9 mouse cellular contexts compared by ENCODE assay signal in the genomic region with DNA sequence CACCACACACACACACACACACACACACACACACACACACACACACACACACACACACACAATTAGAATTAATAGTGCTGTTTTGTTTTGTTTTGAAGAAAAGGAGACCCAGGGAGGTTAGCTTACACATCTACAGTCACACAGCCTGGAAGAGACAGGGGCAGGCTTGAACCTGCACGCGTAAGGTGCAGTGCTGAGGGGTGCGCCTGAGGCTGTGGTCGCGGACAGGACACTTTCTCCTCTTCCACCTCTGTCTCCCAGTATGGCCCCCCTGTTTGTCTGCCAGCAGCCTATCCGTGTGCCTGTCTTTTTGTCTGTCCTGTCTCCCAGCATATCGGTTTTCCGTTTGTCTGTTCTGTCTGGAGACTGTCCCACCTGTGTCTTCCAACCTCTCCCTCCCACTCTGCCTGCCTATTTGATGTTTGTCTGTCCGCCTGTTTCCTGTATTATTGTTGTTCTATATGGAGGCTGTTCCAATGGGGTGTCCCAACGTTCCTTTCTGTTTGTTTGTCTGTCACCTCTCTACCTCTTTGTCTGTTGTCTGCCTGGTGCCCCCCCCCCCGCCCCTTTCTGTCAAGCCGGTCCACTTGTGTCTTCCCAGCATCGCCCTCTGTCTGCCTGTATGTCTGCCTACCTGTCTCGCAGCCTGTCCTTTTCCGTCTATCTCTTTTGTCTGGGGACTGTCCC. TPM values are rescaled to one million over a fixed set of nuclear protein-coding genes. Genes with fewer than 3 reads are reported as not detected.
DNase-seq lines count a peak whose midpoint lies in the region; ATAC-seq and TF ChIP-seq lines count a peak whose summit lies in the region.
"Had no signal": no experiment of that assay in that cellular context is flagged by ENCODE, and none has a peak within 500 bp of the region (broad histone marks: within the 10 kb centered on the region; RNA-seq: fewer than 3 reads in every experiment).

No protein-coding gene starts in this region.

- H3K27me3 ChIP-seq in heart, embryonic 12.5 days (replicated peaks) = no peaks in the 10 kb centered on the region
- no peaks in the 10 kb centered on the region for H3K27me3 ChIP-seq in heart, embryonic 16.5 days (ENCODE audit: control insufficient read depth, insufficient read depth, low read length)
- H3K27me3 ChIP-seq in midbrain, embryonic 10.5 days (ENCODE audit: low read depth, poor library complexity, severe bottlenecking) = no peaks in the 10 kb centered on the region

- intact Hi-C loops in heart, postnatal 10 days (cut with DNase I) = loop anchor here (1.0 kb wide), 1 partner anchor 23 kb away; no protein-coding TSS in a partner anchor

- H3K9me3 ChIP-seq in heart, embryonic 12.5 days (replicated peaks) = peaks cover 5% of the 10 kb centered on the region
- no peaks in the 10 kb centered on the region for H3K9me3 ChIP-seq in ES-E14 (ENCODE audit: control insufficient read depth, insufficient read depth, low read depth, low read length)
- peaks cover 3% of the 10 kb centered on the region; the same call in 1 of the 2 replicates for H3K9me3 ChIP-seq in heart, embryonic 16.5 days (replicated peaks; ENCODE audit: control insufficient read depth, low read length)
- H3K9me3 ChIP-seq in midbrain, embryonic 10.5 days (replicated peaks) = peaks cover 6% of the 10 kb centered on the region; the same call in 1 of the 2 replicates

- WGBS in heart, embryonic 12.5 days = 28% methylated on average over 15 of the region's 15 CpGs
- 27% methylated on average over 15 of the region's 15 CpGs for WGBS in heart, embryonic 16.5 days
- 36% methylated on average over 15 of the region's 15 CpGs for WGBS in midbrain, embryonic 10.5 days

- peaks cover 33% of the 10 kb centered on the region for H3K4me1 ChIP-seq in heart, embryonic 12.5 days (replicated peaks)
- peaks cover 2 to 13% of the 10 kb centered on the region in 2 experiments; a peak in 3 of 4 replicates for H3K4me1 ChIP-seq in ES-E14 (ENCODE audit: control insufficient read depth in 2 of 2, insufficient read depth in 2 of 2, low read length in 2 of 2, poor library complexity in 1 of 2)
- peaks cover 18% of the 10 kb centered on the region; the same call in 1 of the 2 replicates for H3K4me1 ChIP-seq in heart, embryonic 16.5 days (ENCODE audit: control insufficient read depth, insufficient read depth, low read length)
- H3K4me1 ChIP-seq in midbrain, embryonic 10.5 days = peaks cover 57% of the 10 kb centered on the region

- H3K36me3 ChIP-seq in heart, embryonic 12.5 days = no peaks in the 10 kb centered on the region
- no peaks in the 10 kb centered on the region for H3K36me3 ChIP-seq in ES-E14 (ENCODE audit: control insufficient read depth, insufficient read depth, low read length, poor library complexity, severe bottlenecking)
- H3K36me3 ChIP-seq in heart, embryonic 16.5 days (ENCODE audit: control insufficient read depth, insufficient read depth) = no peaks in the 10 kb centered on the region
- H3K36me3 ChIP-seq in midbrain, embryonic 10.5 days = peaks cover 10% of the 10 kb centered on the region; the same call in 1 of the 2 replicates

- H3K4me2 ChIP-seq in heart, embryonic 12.5 days = peak overlapping the region; percentile 84
- H3K4me2 ChIP-seq in heart, embryonic 16.5 days (ENCODE audit: low read depth, low read length) = peak overlapping the region; percentile 83

- H3K27ac ChIP-seq in heart, embryonic 12.5 days (ENCODE audit: poor library complexity, severe bottlenecking) = no peak overlapping the region
- H3K27ac ChIP-seq in ES-E14 (ENCODE audit: insufficient read depth, low read depth, low read length, poor library complexity, severe bottlenecking) = no peak overlapping the region
- H3K27ac ChIP-seq in heart, embryonic 16.5 days (ENCODE audit: low read length) = no peak overlapping the region
- H3K27ac ChIP-seq in midbrain, embryonic 10.5 days (replicated peaks) = peak overlapping the region; percentile 87

- H3K9ac ChIP-seq in heart, embryonic 12.5 days = peak overlapping the region; percentile 91; the same call in 1 of the 2 replicates
- H3K9ac ChIP-seq in ES-E14 (ENCODE audit: insufficient read depth, low read depth, low read length, poor library complexity, severe bottlenecking) = no peak overlapping the region
- no peak overlapping the region; the same call in 1 of the 2 replicates for H3K9ac ChIP-seq in heart, embryonic 16.5 days (ENCODE audit: low read length)

- in situ Hi-C loops in ES-E14 (cut with MboI; ENCODE audit: low sequenced_read_pairs in 2 of 2, unreplicated experiment in 2 of 2) = no loop called here

- peak overlapping the region; percentile 88 for H3K4me3 ChIP-seq in heart, embryonic 12.5 days
- H3K4me3 ChIP-seq in ES-E14 (ENCODE audit: insufficient read depth in 1 of 2, low read depth in 1 of 2, low read length in 2 of 2, poor library complexity in 1 of 2, severe bottlenecking in 1 of 2) = peak overlapping the region; percentile 93 to 94
- peak overlapping the region; percentile 86 for H3K4me3 ChIP-seq in heart, embryonic 16.5 days (ENCODE audit: low read length)
- H3K4me3 ChIP-seq in midbrain, embryonic 10.5 days = peak overlapping the region; percentile 74

- no peak for ATAC-seq in heart, embryonic 12.5 days (ENCODE audit: insufficient number of reproducible peaks, low FRiP score)
- 0 out of 2 replicates have a peak, but pooled peaks have one; percentile 2 for ATAC-seq in heart, embryonic 16.5 days (replicated peaks; ENCODE audit: extremely low read depth, insufficient read depth, low FRiP score)

- DNase-seq in heart, postnatal 10 days = no peak
- DNase-seq in ES-E14 (ENCODE audit: low read depth, low spot score) = no peak
- no peak for DNase-seq in midbrain, embryonic 10.5 days (ENCODE audit: low spot score)
- DNase-seq in adrenal gland, postnatal 10 days = no peak
- no peak for DNase-seq in kidney, postnatal 10 days
- no peak for DNase-seq in adrenal gland, postnatal 4 days (ENCODE audit: low spot score in 2 of 2)

TF ChIP-seq in ES-E14, 5 proteins besides CTCF, POLR2A, EP300 and RAD21:
- TF ChIP-seq ZC3H11A (IDR thresholded peaks at IDR 0.05; ENCODE audit: borderline replicate concordance, low read depth, low read length) (no peak), CHD2 (IDR thresholded peaks at IDR 0.05; ENCODE audit: low read depth, low read length) (no peak)
TF ChIP-seq in ES-E14: peak in this region for 0.

RNA-seq across cellular contexts. Expression of gene Atp13a2, which starts 0.5 kb away (rescaled TPM):
- polyA plus RNA-seq in heart, embryonic 12.5 days (2016; fragmentation: Nextera tagmentation; extraction: Ambion mirVana) = 33.1 and 35.6 TPM in 2 replicates
- total RNA-seq in heart, postnatal 10 days (2021) = 10 to 100 TPM; 20.0 to 24.7 TPM
- 31.1 and 48.9 TPM in 2 replicates for total RNA-seq in ES-E14 (2012; rRNA removed)
- 28.9 and 30.7 TPM in 2 replicates for polyA plus RNA-seq in heart, embryonic 16.5 days (2015; fragmentation: Nextera tagmentation; extraction: Ambion mirVana)
- 42.5 and 56.5 TPM in 2 replicates for polyA plus RNA-seq in midbrain, embryonic 10.5 days (2016; fragmentation: Nextera tagmentation; extraction: Ambion mirVana)
- 10 to 100 TPM; 31.9 to 39.9 TPM for total RNA-seq in adrenal gland, postnatal 10 days (2021)
- total RNA-seq in adrenal gland, postnatal 4 days (2021) = 10 to 100 TPM; 58.8 to 63.5 TPM

RNA-seq across cellular contexts. Expression of gene Mfap2, which starts 24.1 kb away (rescaled TPM):
- polyA plus RNA-seq in heart, embryonic 12.5 days (2016; fragmentation: Nextera tagmentation; extraction: Ambion mirVana) = 245 and 246 TPM in 2 replicates
- 10 to 100 TPM; 47.6 to 53.7 TPM for total RNA-seq in heart, postnatal 10 days (2021)
- 1.4 and 1.5 TPM in 2 replicates for total RNA-seq in ES-E14 (2012; rRNA removed)
- 197 and 233 TPM in 2 replicates for polyA plus RNA-seq in heart, embryonic 16.5 days (2015; fragmentation: Nextera tagmentation; extraction: Ambion mirVana)
- 260 and 321 TPM in 2 replicates for polyA plus RNA-seq in midbrain, embryonic 10.5 days (2016; fragmentation: Nextera tagmentation; extraction: Ambion mirVana)
- total RNA-seq in adrenal gland, postnatal 10 days (2021) = 10 to 100 TPM; 46.9 to 50.7 TPM
- total RNA-seq in adrenal gland, postnatal 4 days (2021) = 100 to 1,000 TPM in 1 of 2 experiments, 10 to 100 TPM in 1; 98.0 to 106 TPM
- total RNA-seq: neutrophil, adult 5-6 weeks had no signal

RNA-seq across cellular contexts. Expression of gene Sdhb, which starts 25.2 kb away (rescaled TPM):
- polyA plus RNA-seq in heart, embryonic 12.5 days (2016; fragmentation: Nextera tagmentation; extraction: Ambion mirVana) = 746 and 756 TPM in 2 replicates
- total RNA-seq in heart, postnatal 10 days (2021) = 100 to 1,000 TPM; 725 to 746 TPM
- 133 and 135 TPM in 2 replicates for total RNA-seq in ES-E14 (2012; rRNA removed)
- polyA plus RNA-seq in heart, embryonic 16.5 days (2015; fragmentation: Nextera tagmentation; extraction: Ambion mirVana) = 1,158 and 1,167 TPM in 2 replicates
- 429 and 455 TPM in 2 replicates for polyA plus RNA-seq in midbrain, embryonic 10.5 days (2016; fragmentation: Nextera tagmentation; extraction: Ambion mirVana)
- 100 to 1,000 TPM; 722 to 784 TPM for total RNA-seq in adrenal gland, postnatal 10 days (2021)
- total RNA-seq in adrenal gland, postnatal 4 days (2021) = 100 to 1,000 TPM; 271 to 305 TPM

Comparison
In these comparisons a context has a peak if more than half of its experiments do, and no peak if none do; other contexts are left out.
1. RNA of gene Mfap2, which starts 24.1 kb away (total RNA-seq): 98.0 to 106 TPM in adrenal gland, postnatal 4 days, 47.6 to 53.7 TPM in heart, postnatal 10 days and 46.9 to 50.7 TPM in adrenal gland, postnatal 10 days; 1.4 to 1.5 TPM in ES-E14; every median in the first group is over 10 times any median in the second.
2. Peak in every context shown above with its lines, with median percentiles within 50 percentile points of each other: H3K4me3 ChIP-seq.